Mouse (Mus musculus): ENCODE results near the gene Gm45233.
"Not testable (repeated sequence)": the region's sequence is repeated elsewhere in the genome, so short reads cannot be mapped to it uniquely, and the experiment has no call there.

Gene Gm45233

GRCm38 (mm10) chr7:43443917-43444293 is at the start of gene Gm45233, which contains the start of gene Etfb:
Gene Gm45233, plus strand, starts transcription at chr7:43444128.
Gene Etfb, plus strand, starts transcription at chr7:43444083.
- DNase-seq (ENCODE audit: low spot score), result peak; percentile 87

GRCm38 (mm10) chr7:43399501-43399900 is 44.4 kb upstream of the Gm45233 start:
- DNase-seq (ENCODE audit: low spot score), result no peak

- DNase-seq (ENCODE audit: low spot score), result no peak
These were observed 41.2 kb upstream of the Gm45233 start for GRCm38 (mm10) chr7:43402718-43403117.

GRCm38 (mm10) chr7:43407573-43407972 is 36.4 kb upstream of the Gm45233 start:
- DNase-seq (ENCODE audit: low spot score), result no peak

GRCm38 (mm10) chr7:43408131-43408553 is 35.8 kb upstream of the Gm45233 start, which contains the start of gene Siglecg:
Gene Siglecg, plus strand, starts transcription at chr7:43408204.
- DNase-seq (ENCODE audit: low spot score), result no peak

- DNase-seq (ENCODE audit: low spot score), result no peak
These were observed 34.8 kb upstream of the Gm45233 start for GRCm38 (mm10) chr7:43409084-43409483.

GRCm38 (mm10) chr7:43411724-43412123 is 32.2 kb upstream of the Gm45233 start:
- not testable (repeated sequence) for DNase-seq (ENCODE audit: low spot score)

GRCm38 (mm10) chr7:43417298-43417697 is 26.6 kb upstream of the Gm45233 start:
- no peak for DNase-seq (ENCODE audit: low spot score)

GRCm38 (mm10) chr7:43422995-43423617 is 20.8 kb upstream of the Gm45233 start:
- peak; percentile 61 for DNase-seq (ENCODE audit: low spot score)

- DNase-seq (ENCODE audit: low spot score), result no peak
These were observed 19.8 kb upstream of the Gm45233 start for GRCm38 (mm10) chr7:43423991-43424625.

GRCm38 (mm10) chr7:43427406-43427805 is 16.5 kb upstream of the Gm45233 start, which contains the start of gene Lim2:
Gene Lim2, plus strand, starts transcription at chr7:43427670.
- no peak for DNase-seq (ENCODE audit: low spot score)

- DNase-seq (ENCODE audit: low spot score), result no peak
These were observed 14.4 kb upstream of the Gm45233 start for GRCm38 (mm10) chr7:43429500-43429899.

GRCm38 (mm10) chr7:43432891-43433290 is 11.0 kb upstream of the Gm45233 start:
- no peak for DNase-seq (ENCODE audit: low spot score)

- no peak for DNase-seq (ENCODE audit: low spot score)
These were observed 9.3 kb upstream of the Gm45233 start for GRCm38 (mm10) chr7:43434676-43435075.

GRCm38 (mm10) chr7:43436341-43437255 is 7.3 kb upstream of the Gm45233 start, which contains the start of gene Nkg7:
Gene Nkg7, plus strand, starts transcription at chr7:43437073.
- DNase-seq (ENCODE audit: low spot score), result no peak

GRCm38 (mm10) chr7:43438611-43439010 is 5.3 kb upstream of the Gm45233 start:
- DNase-seq (ENCODE audit: low spot score), result no peak

GRCm38 (mm10) chr7:43440482-43440881 is 3.4 kb upstream of the Gm45233 start, which contains the start of gene Cldnd2:
Gene Cldnd2, plus strand, starts transcription at chr7:43440782.
- no peak for DNase-seq (ENCODE audit: low spot score)

GRCm38 (mm10) chr7:43441071-43441470 is 2.9 kb upstream of the Gm45233 start:
- DNase-seq (ENCODE audit: low spot score), result no peak

GRCm38 (mm10) chr7:43442684-43443083 is 1.2 kb upstream of the Gm45233 start:
- no peak for DNase-seq (ENCODE audit: low spot score)

GRCm38 (mm10) chr7:43443126-43443916 is 607 bp upstream of the Gm45233 start:
- DNase-seq (ENCODE audit: low spot score), result peak; percentile 60

- DNase-seq (ENCODE audit: low spot score), result no peak
These were observed 3.9 kb downstream of the Gm45233 start for GRCm38 (mm10) chr7:43447801-43448200.
